Mouse (Mus musculus) urinary bladder, adult 2 months (tissue): ENCODE measurements around the gene Hist1h2bm. TPM values are rescaled to one million over a fixed set of nuclear protein-coding genes. Genes with fewer than 3 reads are reported as not detected.

ENCODE experiments used
- polyA plus RNA-seq: library from polyadenylated mRNA; depleted of rRNA; stranded (reverse); fragments of >200 nt; gene quantifications from 2 replicates; pipeline ENCODE4 v1.2.3, GENCODE M21; 2012; rRNA removed

Gene Hist1h2bm
- polyA plus RNA-seq, 1 experiment: 0.25 TPM

Other genes with a start within 250 kb of the Hist1h2bm start
- 3.2 and 3.6 TPM in 2 replicates for gene Zkscan4, start 243.1 kb upstream of the Hist1h2bm start, polyA plus RNA-seq
- gene Gm10065, start 242.6 kb upstream of the Hist1h2bm start, polyA plus RNA-seq: not detected in 2 replicates
- 0.86 and 1.2 TPM in 2 replicates for gene AK157302, start 226.8 kb upstream of the Hist1h2bm start, polyA plus RNA-seq
- gene Gm11273, start 220.6 kb upstream of the Hist1h2bm start, polyA plus RNA-seq: 21.2 and 21.6 TPM in 2 replicates
- gene Zkscan8, start 190.9 kb upstream of the Hist1h2bm start, polyA plus RNA-seq: 8.4 and 8.6 TPM in 2 replicates
- gene Olfr1366, start 179.2 kb upstream of the Hist1h2bm start, polyA plus RNA-seq: not detected in 2 replicates
- gene Olfr1535, start 162.2 kb upstream of the Hist1h2bm start, polyA plus RNA-seq: not detected in 2 replicates
- not detected in 2 replicates for gene Olfr1364, start 140.3 kb upstream of the Hist1h2bm start, polyA plus RNA-seq
- not detected in 2 replicates for gene Olfr1362, start 108.0 kb upstream of the Hist1h2bm start, polyA plus RNA-seq
- not detected in 2 replicates for gene Olfr11, start 79.5 kb upstream of the Hist1h2bm start, polyA plus RNA-seq
- gene Olfr1361, start 58.7 kb upstream of the Hist1h2bm start, polyA plus RNA-seq: not detected in 2 replicates
- not detected in 2 replicates for gene Olfr1360, start 44.6 kb upstream of the Hist1h2bm start, polyA plus RNA-seq
- gene Olfr1359, start 23.9 kb upstream of the Hist1h2bm start, polyA plus RNA-seq: not detected in 2 replicates
- gene Hist1h2bl, start 5.9 kb upstream of the Hist1h2bm start, polyA plus RNA-seq: 0.91 TPM in 1 of 2 replicates, not detected in the other
- not detected in 2 replicates for gene Hist1h2ai, start 5.6 kb upstream of the Hist1h2bm start, polyA plus RNA-seq
- not detected in 2 replicates for gene Hist1h3h, start 4.4 kb upstream of the Hist1h2bm start, polyA plus RNA-seq
- gene Hist1h4j, start 13.0 kb downstream of the Hist1h2bm start, polyA plus RNA-seq: 1.2 and 1.7 TPM in 2 replicates
- 1.4 and 1.5 TPM in 2 replicates for gene Hist1h4k, start 28.5 kb downstream of the Hist1h2bm start, polyA plus RNA-seq
- gene Hist1h2ak, start 31.8 kb downstream of the Hist1h2bm start, polyA plus RNA-seq: 0.28 TPM in 1 of 2 replicates, not detected in the other
- 0.96 and 1.9 TPM in 2 replicates for gene Hist1h2bn, start 32.1 kb downstream of the Hist1h2bm start, polyA plus RNA-seq
- 0.39 and 0.44 TPM in 2 replicates for gene Hist1h1b, start 58.6 kb downstream of the Hist1h2bm start, polyA plus RNA-seq
- 0.65 and 0.96 TPM in 2 replicates for gene Hist1h3i, start 61.3 kb downstream of the Hist1h2bm start, polyA plus RNA-seq
- gene Hist1h2an, start 65.2 kb downstream of the Hist1h2bm start, polyA plus RNA-seq: not detected in 2 replicates
- gene Hist1h2bp, start 65.4 kb downstream of the Hist1h2bm start, polyA plus RNA-seq: 0.16 TPM in 1 of 2 replicates, not detected in the other
- 2.7 TPM in 2 replicates for gene Hist1h2bq, start 88.2 kb downstream of the Hist1h2bm start, polyA plus RNA-seq
- not detected in 2 replicates for gene Hist1h2ao, start 88.4 kb downstream of the Hist1h2bm start, polyA plus RNA-seq
- not detected in 2 replicates for gene Hist1h4m, start 89.7 kb downstream of the Hist1h2bm start, polyA plus RNA-seq
- gene Hist1h4n, start 110.2 kb downstream of the Hist1h2bm start, polyA plus RNA-seq: 3.2 and 5.1 TPM in 2 replicates
- 0.54 and 1.5 TPM in 2 replicates for gene Hist1h2ap, start 111.5 kb downstream of the Hist1h2bm start, polyA plus RNA-seq
- gene Hist1h2br, start 111.7 kb downstream of the Hist1h2bm start, polyA plus RNA-seq: 0.73 and 0.88 TPM in 2 replicates
- gene Zfp184, start 223.1 kb downstream of the Hist1h2bm start, polyA plus RNA-seq: 1.7 TPM in 2 replicates